Comparison of ENCODE assay signal across 15 mouse cellular contexts in genomic region chr11:76491817-76492216, GRCm38 (mm10).
DNase-seq lines count a peak whose midpoint lies in the region; ATAC-seq and TF ChIP-seq lines count a peak whose summit lies in the region.
"Had no signal": no experiment of that assay in that cellular context is flagged by ENCODE, and none has a peak within 500 bp of the region (broad histone marks: within the 10 kb centered on the region; RNA-seq: fewer than 3 reads in every experiment).

No protein-coding gene starts in this region.

- H3K9ac ChIP-seq in embryonic facial prominence, embryonic 13.5 days = no peak overlapping the region
- no peak overlapping the region; the same call in 1 of the 2 replicates for H3K9ac ChIP-seq in heart, postnatal 0 days (replicated peaks; ENCODE audit: low read depth, low read length)
- H3K9ac ChIP-seq in limb, embryonic 14.5 days (ENCODE audit: low read depth, low read length, severe bottlenecking) = no peak overlapping the region; the same call in 1 of the 2 replicates
- H3K9ac ChIP-seq: lung, embryonic 14.5 days; midbrain, embryonic 12.5 days had no signal

- no peak overlapping the region for H3K27ac ChIP-seq in embryonic facial prominence, embryonic 13.5 days
- H3K27ac ChIP-seq in embryonic facial prominence, embryonic 10.5 days (replicated peaks) = no peak overlapping the region
- H3K27ac ChIP-seq in heart, postnatal 0 days (ENCODE audit: low read depth) = no peak overlapping the region
- peak overlapping the region; percentile 33; the same call in 1 of the 2 replicates for H3K27ac ChIP-seq in limb, embryonic 14.5 days (replicated peaks; ENCODE audit: low read depth, low read length)
- H3K27ac ChIP-seq: midbrain, embryonic 12.5 days had no signal

- no peak for ATAC-seq in embryonic facial prominence, embryonic 13.5 days (ENCODE audit: insufficient number of reproducible peaks, insufficient read depth, low FRiP score, low TSS enrichment, low read depth)
- ATAC-seq in heart, postnatal 0 days (ENCODE audit: insufficient read depth, low read depth) = no peak
- ATAC-seq in limb, embryonic 14.5 days (ENCODE audit: low FRiP score, low read depth) = no peak

- H3K4me3 ChIP-seq in embryonic facial prominence, embryonic 13.5 days = no peak overlapping the region
- H3K4me3 ChIP-seq in embryonic facial prominence, embryonic 10.5 days = no peak overlapping the region
- no peak overlapping the region for H3K4me3 ChIP-seq in heart, postnatal 0 days (ENCODE audit: low read depth, low read length)
- 0 out of 2 replicates have a peak overlapping the region, but pooled peaks have one; percentile 1 for H3K4me3 ChIP-seq in limb, embryonic 14.5 days (replicated peaks; ENCODE audit: low read length)
- H3K4me3 ChIP-seq: midbrain, embryonic 12.5 days had no signal

- no peak for TF ChIP-seq POLR2A in brain, embryonic 14.5 days (IDR thresholded peaks at IDR 0.05; ENCODE audit: borderline replicate concordance, extremely low read depth, insufficient read depth, insufficient read length, poor library complexity, severe bottlenecking)
- no peak for TF ChIP-seq POLR2A in limb, embryonic 14.5 days (IDR thresholded peaks at IDR 0.05; ENCODE audit: borderline replicate concordance, extremely low read depth, insufficient read depth, insufficient read length)

- TF ChIP-seq EP300 in heart, postnatal 0 days (IDR thresholded peaks at IDR 0.05; ENCODE audit: low read depth) = no peak

- no peaks in the 10 kb centered on the region for H3K9me3 ChIP-seq in embryonic facial prominence, embryonic 13.5 days
- no peaks in the 10 kb centered on the region for H3K9me3 ChIP-seq in embryonic facial prominence, embryonic 10.5 days
- no peaks in the 10 kb centered on the region for H3K9me3 ChIP-seq in heart, postnatal 0 days (replicated peaks; ENCODE audit: control insufficient read depth, low read length)
- no peaks in the 10 kb centered on the region for H3K9me3 ChIP-seq in limb, embryonic 14.5 days (ENCODE audit: control insufficient read depth, low read length)
- H3K9me3 ChIP-seq: midbrain, embryonic 12.5 days had no signal

- no peaks in the 10 kb centered on the region for H3K36me3 ChIP-seq in embryonic facial prominence, embryonic 13.5 days
- H3K36me3 ChIP-seq in embryonic facial prominence, embryonic 10.5 days (replicated peaks) = no peaks in the 10 kb centered on the region
- H3K36me3 ChIP-seq in heart, postnatal 0 days (replicated peaks; ENCODE audit: control insufficient read depth, insufficient read depth, low read length) = no peaks in the 10 kb centered on the region
- H3K36me3 ChIP-seq in limb, embryonic 14.5 days (ENCODE audit: control insufficient read depth, insufficient read depth, low read length) = no peaks in the 10 kb centered on the region
- H3K36me3 ChIP-seq: midbrain, embryonic 12.5 days had no signal

- 84% methylated on average over 9 of the region's 9 CpGs for WGBS in embryonic facial prominence, embryonic 13.5 days
- WGBS in embryonic facial prominence, embryonic 10.5 days = 88% methylated on average over 9 of the region's 9 CpGs
- 72% methylated on average over 9 of the region's 9 CpGs for WGBS in heart, postnatal 0 days
- 34% methylated on average over 9 of the region's 9 CpGs for WGBS in limb, embryonic 14.5 days

- intact Hi-C loops in heart, postnatal 14 days (cut with DNase I) = no loop called here

- no peak for TF ChIP-seq CTCF in heart, postnatal 0 days (IDR thresholded peaks at IDR 0.05; ENCODE audit: low read depth)
- TF ChIP-seq CTCF in brain, embryonic 14.5 days (IDR thresholded peaks at IDR 0.05; ENCODE audit: borderline replicate concordance, extremely low read depth, insufficient read depth, insufficient read length) = no peak

- H3K4me2 ChIP-seq in embryonic facial prominence, embryonic 13.5 days = 0 out of 2 replicates have a peak overlapping the region, but pooled peaks have one; percentile 83
- 0 out of 2 replicates have a peak overlapping the region, but pooled peaks have one; percentile 17 for H3K4me2 ChIP-seq in heart, postnatal 0 days (ENCODE audit: low read depth, low read length)
- H3K4me2 ChIP-seq in limb, embryonic 14.5 days (replicated peaks; ENCODE audit: low read depth, low read length, severe bottlenecking) = peak overlapping the region; percentile 80

- no peak for DNase-seq in embryonic facial prominence, embryonic 10.5 days (ENCODE audit: low spot score)
- no peak for DNase-seq in heart, postnatal 0 days (ENCODE audit: low spot score)
- no peak for DNase-seq in heart, postnatal 14 days
- DNase-seq in brain, embryonic 14.5 days (ENCODE audit: low read depth) = peak; percentile 52
- peak; percentile 52 for DNase-seq in limb, embryonic 14.5 days (ENCODE audit: low spot score)
- no peak for DNase-seq in urinary bladder, postnatal 25 days (ENCODE audit: low spot score)
- DNase-seq in kidney, postnatal 25 days = no peak
- DNase-seq: adrenal gland, postnatal 36 days; cerebellum, adult 11-12 months; gastrocnemius, postnatal 10 days; kidney, adult 18-20 months; lung, embryonic 14.5 days; thymus, adult 18-20 months had no signal

- peaks cover 59% of the 10 kb centered on the region for H3K4me1 ChIP-seq in embryonic facial prominence, embryonic 13.5 days
- H3K4me1 ChIP-seq in embryonic facial prominence, embryonic 10.5 days = peaks cover 47% of the 10 kb centered on the region
- peaks cover 55% of the 10 kb centered on the region for H3K4me1 ChIP-seq in heart, postnatal 0 days (ENCODE audit: control insufficient read depth, insufficient read depth)
- peaks cover 64% of the 10 kb centered on the region for H3K4me1 ChIP-seq in limb, embryonic 14.5 days (ENCODE audit: control insufficient read depth, insufficient read depth, low read length)

- no peaks in the 10 kb centered on the region for H3K27me3 ChIP-seq in embryonic facial prominence, embryonic 13.5 days
- no peaks in the 10 kb centered on the region for H3K27me3 ChIP-seq in embryonic facial prominence, embryonic 10.5 days (replicated peaks; ENCODE audit: low read depth, poor library complexity, severe bottlenecking)
- H3K27me3 ChIP-seq in heart, postnatal 0 days (ENCODE audit: control insufficient read depth, insufficient read depth, low read length) = no peaks in the 10 kb centered on the region
- no peaks in the 10 kb centered on the region for H3K27me3 ChIP-seq in limb, embryonic 14.5 days (ENCODE audit: control insufficient read depth, insufficient read depth, low read length)

Comparison
In these comparisons a context has a peak if more than half of its experiments do, and no peak if none do; other contexts are left out.
1. H3K4me2 ChIP-seq: peak in every context shown above with its lines; median percentile 83 in embryonic facial prominence, embryonic 13.5 days; 80 in limb, embryonic 14.5 days; 17 in heart, postnatal 0 days.
2. DNase-seq: peak in brain, embryonic 14.5 days (single experiment) and limb, embryonic 14.5 days (single experiment); none in embryonic facial prominence, embryonic 10.5 days (single experiment), heart, postnatal 0 days (single experiment), heart, postnatal 14 days (0 of 2), urinary bladder, postnatal 25 days (single experiment) and kidney, postnatal 25 days (0 of 2).